Mouse (Mus musculus) heart, postnatal 25 days (tissue): Measurements from ENCODE around the gene Spef2. TPM values are rescaled to one million over a fixed set of nuclear protein-coding genes. Genes with fewer than 3 reads are reported as not detected.
"Not testable (repeated sequence)": the region's sequence is repeated elsewhere in the genome, so short reads cannot be mapped to it uniquely, and the experiment has no call there.

Source experiments
- DNase-seq: peaks from one replicate; pipeline ENCODE4 v3.0.0; 2022; ENCODE audit warnings: low spot score
- intact Hi-C: fragments of 180-260 bp; cut with DNase I; formaldehyde crosslinking; loops from one replicate; pipeline ENCODE4 v1.15.1; 2025
- total RNA-seq, 2 experiments: library from RNA; stranded (reverse); gene quantifications; 2 replicates each; pipeline ENCODE4 v1.2.3; 2021

Spef2 gene
- under 1 TPM in 1 of 2 experiments, not detected in 1; 0.17 TPM for total RNA-seq

DNA sequence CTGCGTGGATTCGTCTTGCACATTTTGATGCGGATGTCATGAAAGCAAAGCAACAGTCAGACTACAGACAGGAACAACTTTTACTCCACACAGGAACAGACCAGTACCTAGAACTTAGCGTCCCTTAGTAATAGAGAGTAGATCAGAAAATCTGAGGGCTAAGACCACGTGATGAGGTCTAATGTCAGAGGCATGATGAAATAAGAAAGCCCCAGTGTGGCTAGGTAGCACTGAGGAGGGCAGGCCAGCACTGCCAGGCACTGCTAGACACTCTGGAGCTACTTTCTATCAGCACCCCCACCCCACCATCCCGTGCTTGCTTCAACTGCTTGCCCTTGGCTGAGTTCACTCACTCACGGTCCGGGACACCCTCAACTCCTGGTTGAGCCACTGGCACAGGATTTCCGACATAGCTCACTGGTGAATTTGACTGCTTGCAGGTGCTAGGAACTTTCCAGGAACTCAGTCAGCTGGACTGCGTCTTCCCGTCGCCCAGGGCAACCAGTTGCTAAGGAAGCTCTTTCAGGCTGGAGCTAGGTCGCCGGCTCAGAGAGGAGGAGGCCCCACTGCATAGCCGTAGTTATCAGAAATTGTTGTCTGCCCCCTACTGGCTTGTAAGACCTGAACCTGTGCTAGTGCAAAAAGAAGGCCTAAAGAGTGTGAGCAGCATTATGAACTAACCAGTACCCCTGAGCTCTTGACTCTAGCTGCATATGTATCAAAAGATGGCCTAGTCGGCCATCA lies at the start of gene Spef2:
Spef2 (minus strand) TSS at position 510 of the 744 bp plus-strand sequence.
- peak; percentile 39 for DNase-seq
- intact Hi-C loops = no loop called here

GRCm38 (mm10) chr15:9794131-9794530 lies 45.5 kb upstream of the Spef2 start:
- DNase-seq = no peak
- intact Hi-C loops = no loop called here

- intact Hi-C loops = no loop called here
- DNase-seq = no peak
These were observed 39.8 kb upstream of the Spef2 start for GRCm38 (mm10) chr15:9788245-9789030.

- DNase-seq, intact Hi-C loops: not testable (repeated sequence)
These were observed 25.8 kb upstream of the Spef2 start for GRCm38 (mm10) chr15:9774222-9775142.

DNA sequence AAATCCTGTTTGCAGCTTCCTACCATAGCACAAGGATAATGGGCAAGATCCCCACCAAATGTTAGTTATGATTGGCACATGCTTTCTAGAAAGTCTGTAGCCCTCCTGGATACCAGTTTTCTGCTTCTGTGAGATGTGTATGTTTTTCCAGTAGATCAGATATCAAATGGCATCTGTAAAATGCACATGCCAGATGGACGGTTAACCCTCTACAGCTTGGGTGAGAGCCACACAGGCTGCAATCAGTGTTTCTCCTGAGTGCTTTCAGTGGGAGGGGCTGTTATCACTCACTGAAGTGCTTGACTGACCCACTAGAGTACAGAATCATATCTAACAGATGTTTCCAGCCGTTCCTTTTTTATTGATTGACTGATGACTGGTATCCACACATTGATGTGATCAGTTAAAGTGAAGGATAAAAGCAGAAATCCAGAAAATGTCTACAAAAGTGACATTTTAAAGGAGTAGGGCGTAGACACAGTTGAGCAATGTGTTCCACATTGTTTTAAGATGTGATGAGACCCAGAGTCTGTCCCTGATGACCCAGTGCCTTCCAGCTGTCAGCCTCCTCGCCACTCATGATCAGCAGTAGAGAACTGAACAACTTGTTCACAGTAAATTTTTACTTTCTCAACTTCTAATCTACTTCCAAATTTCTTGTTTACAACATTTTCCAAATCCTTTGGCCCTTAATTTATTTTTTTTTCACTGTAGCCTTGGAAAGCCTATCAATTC lies 19.7 kb upstream of the Spef2 start:
- intact Hi-C loops = no loop called here
- DNase-seq = no peak

DNA sequence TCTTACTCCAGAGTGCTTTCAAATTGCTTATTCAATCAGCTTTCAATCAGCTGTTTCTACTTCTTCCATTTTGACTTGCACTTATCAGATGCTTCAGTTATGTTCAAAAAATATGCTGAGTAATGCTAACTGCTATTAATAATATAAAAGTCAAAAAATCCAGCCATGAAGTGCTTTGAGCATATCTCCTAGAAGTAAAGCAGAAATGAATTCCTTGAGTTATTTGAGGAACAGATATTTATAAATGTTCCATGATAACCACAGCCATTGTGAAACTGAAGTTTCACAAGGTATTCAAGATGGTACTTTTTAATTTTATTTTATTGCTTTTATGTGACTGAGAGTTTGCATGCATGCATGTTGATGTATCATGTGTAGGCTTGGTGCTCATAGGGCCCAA lies 18.4 kb upstream of the Spef2 start:
- DNase-seq = no peak
- intact Hi-C loops = no loop called here

GRCm38 (mm10) chr15:9750966-9751365 lies 2.3 kb upstream of the Spef2 start:
- intact Hi-C loops = no loop called here

DNA sequence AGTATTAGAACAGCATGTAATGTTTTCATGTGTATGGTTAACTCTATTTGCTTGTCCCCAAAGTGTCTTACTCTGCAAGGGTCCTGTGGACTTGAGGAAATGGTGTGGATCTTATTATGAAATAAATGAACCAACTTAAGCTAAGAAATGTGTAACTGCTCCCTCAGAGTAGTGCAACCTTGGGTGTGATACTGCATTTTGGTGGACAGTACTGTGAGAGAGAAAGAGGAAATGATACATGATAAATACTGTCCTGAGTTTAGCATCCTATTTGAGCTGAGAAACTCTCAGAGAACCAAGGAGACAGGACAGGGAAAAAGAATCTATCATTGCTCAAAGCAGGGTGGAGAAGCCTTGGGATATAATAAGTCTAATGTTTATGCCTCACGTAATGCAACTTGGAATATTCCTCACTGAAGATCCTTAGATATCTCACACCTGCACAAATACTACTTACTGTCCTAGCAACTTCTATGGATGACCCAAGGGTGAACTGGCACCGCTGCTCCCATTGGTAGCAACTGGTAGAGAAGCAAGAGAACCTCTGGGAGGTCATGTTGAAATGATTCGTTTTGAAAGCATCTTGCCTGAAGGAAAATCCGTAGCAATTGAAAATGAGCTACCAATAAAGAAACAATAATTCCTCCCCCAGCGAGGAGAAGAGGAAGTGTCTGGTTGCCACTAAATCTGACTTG lies 1.1 kb downstream of the Spef2 start:
- intact Hi-C loops = no loop called here

More at GRCm38 (mm10) chr15:9750966-9751365, 2.3 kb upstream of the Spef2 start:
- DNase-seq = no peak

GRCm38 (mm10) chr15:9742172-9742571 lies 6.5 kb downstream of the Spef2 start:
- intact Hi-C loops = no loop called here
- DNase-seq = no peak

More for the DNA sequence above, 1.1 kb downstream of the Spef2 start:
- DNase-seq = no peak

DNA sequence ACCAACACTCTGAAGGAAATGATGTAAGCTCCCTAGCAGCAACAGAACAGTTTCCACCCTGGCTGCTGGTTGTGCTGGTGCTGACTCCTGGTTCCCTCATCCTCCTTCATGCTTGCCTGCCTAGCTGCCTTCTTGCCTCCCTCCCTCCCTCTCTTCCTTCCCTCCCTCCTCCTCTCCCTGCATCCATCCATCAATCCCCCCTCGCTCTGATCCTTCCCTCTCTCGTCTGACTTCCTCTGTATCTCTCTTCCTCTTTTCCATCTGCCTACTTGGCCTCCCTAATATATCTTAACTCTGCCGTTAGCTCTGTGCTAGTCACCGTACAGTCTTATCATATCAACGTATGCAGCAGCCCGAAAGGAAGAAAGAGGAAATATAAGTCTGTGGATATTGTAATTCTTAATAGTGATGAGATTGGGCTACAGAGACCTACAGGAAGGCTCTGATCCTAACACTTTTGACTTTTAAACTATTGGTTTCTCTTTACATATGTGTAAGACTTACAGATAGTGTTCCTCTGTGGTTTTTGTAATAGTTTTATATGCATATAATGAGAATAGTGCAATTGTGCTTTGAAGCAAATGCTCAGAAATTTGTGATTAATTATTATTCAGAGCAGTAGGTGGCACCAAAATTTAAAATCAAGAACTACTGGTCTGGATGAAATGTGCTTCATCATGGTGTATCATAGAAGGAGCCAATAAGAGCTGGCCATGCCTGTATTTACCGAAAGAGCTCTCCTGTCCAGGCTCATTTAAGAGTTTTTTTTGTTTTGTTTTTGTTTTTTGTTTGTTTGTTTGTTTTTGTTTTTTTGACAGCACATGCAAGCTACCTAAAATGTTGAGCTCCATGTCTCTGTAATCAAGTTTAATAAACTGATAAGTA lies 33.9 kb downstream of the Spef2 start:
- DNase-seq = no peak
- intact Hi-C loops = no loop called here

GRCm38 (mm10) chr15:9713707-9714106 lies 35.0 kb downstream of the Spef2 start:
- no peak for DNase-seq
- intact Hi-C loops = no loop called here

GRCm38 (mm10) chr15:9710330-9710729 lies 38.3 kb downstream of the Spef2 start:
- intact Hi-C loops = no loop called here
- DNase-seq = no peak

DNA sequence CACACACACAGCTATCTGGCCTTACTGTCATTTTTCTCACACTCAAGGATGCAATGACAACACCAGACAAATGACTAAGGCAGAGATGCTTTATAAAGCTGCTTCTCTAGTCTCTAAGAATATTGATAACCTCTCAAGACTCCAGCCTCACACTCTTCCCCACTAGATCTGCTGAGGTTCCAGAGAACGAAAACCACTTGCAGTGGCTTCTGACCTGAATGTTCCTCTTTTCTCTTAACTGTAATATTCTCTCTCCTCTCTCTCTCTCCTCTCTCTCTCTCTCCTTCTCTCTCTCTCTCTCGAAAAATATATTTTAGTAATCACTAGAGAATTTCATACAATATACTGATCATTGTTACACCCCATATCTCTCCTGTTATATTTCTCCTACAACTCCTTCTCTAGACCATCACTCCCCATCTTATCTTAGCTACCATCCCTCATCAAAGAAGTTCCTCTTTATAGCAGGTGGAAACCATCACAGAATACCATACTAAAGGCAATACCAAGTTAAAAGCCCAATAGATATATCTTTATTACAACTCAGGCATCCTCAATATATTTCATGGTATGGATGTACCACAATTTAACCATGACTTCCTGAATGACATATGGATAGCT lies 42.7 kb downstream of the Spef2 start:
- no peak for DNase-seq
- intact Hi-C loops = no loop called here

GRCm38 (mm10) chr15:9701845-9702244 lies 46.8 kb downstream of the Spef2 start:
- DNase-seq = no peak
- intact Hi-C loops = no loop called here

DNA sequence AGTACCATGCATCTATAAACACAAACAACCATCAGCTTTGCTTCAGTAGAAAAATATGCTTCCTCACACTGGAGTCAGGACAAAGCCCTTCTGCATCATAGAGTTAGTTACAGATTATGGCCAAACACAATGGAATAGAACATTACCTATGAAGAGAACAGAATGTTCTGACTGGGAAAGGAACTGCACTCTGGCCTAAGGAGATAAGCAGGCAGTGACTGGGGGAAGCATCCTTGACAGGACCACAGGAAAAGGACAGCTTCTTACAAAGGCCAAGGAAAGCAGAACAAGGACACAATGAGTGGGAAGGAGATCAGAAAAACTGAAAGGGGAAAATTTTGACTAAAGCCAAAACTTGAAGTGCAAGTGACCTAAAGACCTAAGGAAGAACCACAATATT lies 56.9 kb downstream of the Spef2 start:
- no peak for DNase-seq
- intact Hi-C loops = no loop called here

DNA sequence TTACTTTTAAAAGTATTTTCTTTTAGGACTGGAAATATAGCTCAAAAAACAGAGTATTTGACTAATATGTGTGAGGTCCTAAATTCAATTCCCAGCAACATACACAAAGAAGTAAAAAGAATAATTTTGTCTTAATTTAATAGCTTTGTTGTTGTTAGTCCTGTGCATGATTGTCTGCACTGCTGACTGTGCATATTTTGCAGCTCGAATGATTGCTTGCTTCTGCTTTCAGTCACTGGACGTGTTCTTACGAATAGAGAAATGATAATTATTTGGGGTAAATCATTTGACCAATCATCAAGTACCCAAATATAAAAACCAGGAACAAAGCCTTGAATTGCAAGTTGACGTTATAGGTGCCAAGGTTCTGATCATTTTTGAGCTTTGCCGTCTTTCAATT lies 57.8 kb downstream of the Spef2 start:
- DNase-seq = no peak
- intact Hi-C loops = no loop called here

DNA sequence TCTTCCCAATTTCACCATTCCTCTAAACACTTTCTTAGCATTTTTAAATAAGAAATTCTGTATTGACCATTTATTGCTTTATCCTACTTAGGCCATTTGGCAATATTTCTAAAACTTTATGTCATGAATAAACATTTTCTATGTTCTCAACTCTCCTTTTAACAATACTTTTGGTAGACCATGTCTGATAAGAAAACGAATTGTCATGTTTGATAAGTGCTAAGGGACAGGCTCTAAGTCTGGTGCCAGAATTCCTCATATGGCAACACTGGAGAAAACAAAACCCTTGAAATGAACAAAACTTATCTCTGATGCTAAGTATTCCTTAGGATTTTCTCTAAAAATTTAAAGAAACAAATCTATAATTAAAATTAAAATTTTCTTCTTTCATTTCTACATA lies 58.2 kb downstream of the Spef2 start:
- intact Hi-C loops = no loop called here
- DNase-seq = no peak

DNA sequence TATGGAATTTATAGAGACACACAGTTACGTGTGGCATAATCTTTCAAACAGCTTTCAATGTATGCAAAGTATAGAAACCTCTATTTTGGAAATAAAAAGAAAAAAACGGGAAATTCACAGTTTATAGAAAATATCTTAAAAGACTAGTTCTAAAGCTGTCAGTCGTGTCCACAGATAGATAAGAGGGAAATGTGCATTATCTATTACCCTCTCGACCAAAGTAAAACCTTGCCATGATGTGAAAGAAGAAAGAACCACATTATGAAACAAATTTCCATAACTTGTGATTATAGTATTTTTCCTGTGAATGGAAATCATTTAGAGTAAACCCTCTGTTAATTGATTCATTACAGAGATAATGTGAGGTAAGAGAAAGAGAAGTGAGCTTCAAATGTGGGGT lies 65.2 kb downstream of the Spef2 start:
- intact Hi-C loops = no loop called here
- no peak for DNase-seq
